Comparison of ENCODE assay signal across 10 mouse cellular contexts in genomic region chr6:82892540-82892939, GRCm38 (mm10). TPM values are rescaled to one million over a fixed set of nuclear protein-coding genes. Genes with fewer than 3 reads are reported as not detected.
DNase-seq lines count a peak whose midpoint lies in the region; TF ChIP-seq lines count a peak whose summit lies in the region.
"Had no signal": no experiment of that assay in that cellular context is flagged by ENCODE, and none has a peak within 500 bp of the region (broad histone marks: within the 10 kb centered on the region; RNA-seq: fewer than 3 reads in every experiment).

No protein-coding gene starts in this region.

- WGBS in small intestine, adult 2 months: 84% methylated on average over 2 of the region's 2 CpGs
- 81% methylated on average over 2 of the region's 2 CpGs for WGBS in forebrain, embryonic 10.5 days

- H3K36me3 ChIP-seq in small intestine, adult 2 months (ENCODE audit: control insufficient read depth, insufficient read depth, low read length): no peaks in the 10 kb centered on the region
- no peaks in the 10 kb centered on the region for H3K36me3 ChIP-seq in forebrain, embryonic 10.5 days (replicated peaks)
- H3K36me3 ChIP-seq: embryonic facial prominence, embryonic 15.5 days had no signal

- H3K4me3 ChIP-seq in small intestine, adult 2 months (ENCODE audit: low read depth, low read length): no peak overlapping the region
- no peak overlapping the region for H3K4me3 ChIP-seq in forebrain, embryonic 10.5 days
- H3K4me3 ChIP-seq: embryonic facial prominence, embryonic 15.5 days; myocyte had no signal

- peak; percentile 35 to 46 for DNase-seq in adrenal gland, adult 18-20 months (ENCODE audit: low spot score in 2 of 2)
- no peak for DNase-seq in adrenal gland, adult 8-10 months
- DNase-seq in lung, adult 18-20 months: peak; percentile 20 to 33
- no peak for DNase-seq in lung, postnatal 25 days (ENCODE audit: low spot score)
- DNase-seq in c-Kit-positive CD71-positive TER-119-negative erythroid progenitor cells, embryonic 14.5 days (ENCODE audit: low read depth): peak; percentile 39
- DNase-seq in forebrain, embryonic 10.5 days (ENCODE audit: extremely low spot score, low spot score): no peak
- DNase-seq in ovary, adult 18-20 months (ENCODE audit: low spot score): no peak

- no peaks in the 10 kb centered on the region for H3K9me3 ChIP-seq in forebrain, embryonic 10.5 days
- H3K9me3 ChIP-seq: embryonic facial prominence, embryonic 15.5 days had no signal

- no peaks in the 10 kb centered on the region for H3K27me3 ChIP-seq in small intestine, adult 2 months (ENCODE audit: control insufficient read depth, insufficient read depth, low read length)
- no peaks in the 10 kb centered on the region; the same call in 1 of the 2 replicates for H3K27me3 ChIP-seq in forebrain, embryonic 10.5 days (ENCODE audit: poor library complexity, severe bottlenecking)
- H3K27me3 ChIP-seq: embryonic facial prominence, embryonic 15.5 days had no signal

- peaks cover 12% of the 10 kb centered on the region; the same call in 1 of the 2 replicates for H3K4me1 ChIP-seq in small intestine, adult 2 months (ENCODE audit: control insufficient read depth, insufficient read depth, insufficient read length, low read length)
- H3K4me1 ChIP-seq in forebrain, embryonic 10.5 days: peaks cover 13% of the 10 kb centered on the region
- H3K4me1 ChIP-seq: embryonic facial prominence, embryonic 15.5 days had no signal

- no peak overlapping the region for H3K27ac ChIP-seq in small intestine, adult 2 months (ENCODE audit: insufficient read depth, low read depth, low read length)
- H3K27ac ChIP-seq in forebrain, embryonic 10.5 days: no peak overlapping the region
- H3K27ac ChIP-seq: embryonic facial prominence, embryonic 15.5 days had no signal

- no peak for TF ChIP-seq POLR2A in small intestine, adult 2 months (IDR thresholded peaks at IDR 0.05; ENCODE audit: low read depth, low read length)

- peak; percentile 62; the same call in 1 of the 2 replicates for TF ChIP-seq CTCF in small intestine, adult 2 months (IDR thresholded peaks at IDR 0.05; ENCODE audit: extremely low read depth, insufficient read length, insufficient replicate concordance, low read depth, low read length)

RNA-seq across cellular contexts. Expression of gene Sema4f, which starts 47.0 kb away (rescaled TPM):
- under 1 TPM; 0.74 to 0.76 TPM for total RNA-seq in adrenal gland, adult 18-20 months (2021)
- total RNA-seq in adrenal gland, adult 8-10 months (2022): 1 to 10 TPM in 3 of 4 experiments, under 1 TPM in 1; 0.96 to 2.5 (median 1.4) TPM
- 0.29 and 0.34 TPM in 2 replicates for polyA plus RNA-seq in small intestine, adult 2 months (2012; rRNA removed)
- 1.8 TPM in 2 replicates for polyA plus RNA-seq in forebrain, embryonic 10.5 days (2016; fragmentation: Nextera tagmentation; extraction: Ambion mirVana)

RNA-seq across cellular contexts. Expression of gene M1ap, which starts 54.2 kb away (rescaled TPM):
- not detected for total RNA-seq in adrenal gland, adult 18-20 months (2021)
- not detected for total RNA-seq in adrenal gland, adult 8-10 months (2022)
- 0.06 and 1.3 TPM in 2 replicates for polyA plus RNA-seq in small intestine, adult 2 months (2012; rRNA removed)
- 0.81 TPM in 1 of 2 replicates, not detected in the other for polyA plus RNA-seq in forebrain, embryonic 10.5 days (2016; fragmentation: Nextera tagmentation; extraction: Ambion mirVana)

Comparison
In these comparisons a context has a peak if more than half of its experiments do, and no peak if none do; other contexts are left out.
1. DNase-seq: peak in adrenal gland, adult 18-20 months (2 of 2), lung, adult 18-20 months (2 of 2) and c-Kit-positive CD71-positive TER-119-negative erythroid progenitor cells, embryonic 14.5 days (single experiment); none in adrenal gland, adult 8-10 months (single experiment), lung, postnatal 25 days (single experiment), forebrain, embryonic 10.5 days (single experiment) and ovary, adult 18-20 months (single experiment).